Mouse (Mus musculus): ENCODE data around the gene Fam160a1. TPM values are rescaled to one million over a fixed set of nuclear protein-coding genes. Genes with fewer than 3 reads are reported as not detected.

Gene Fam160a1
- polyA plus RNA-seq, 1 experiment from 2014 or later: 0.12 TPM

- Histone ChIP-seq H3K4me2 (ENCODE audit: low read length) (no peak overlapping the region), H3K4me1 (ENCODE audit: control insufficient read depth, insufficient read depth, low read length) (no peaks in the 10 kb centered on the region), H3K9ac (replicated peaks; ENCODE audit: low read length) (no peak overlapping the region), H3K4me3 (replicated peaks; ENCODE audit: low read depth, low read length) (no peak overlapping the region), H3K9me3 (ENCODE audit: control insufficient read depth, low read length) (no peaks in the 10 kb centered on the region), H3K27ac (replicated peaks; ENCODE audit: low read depth, low read length) (peak overlapping the region; percentile 14; the same call in 1 of the 2 replicates), H3K27me3 (ENCODE audit: control insufficient read depth, insufficient read depth, low read length) (no peaks in the 10 kb centered on the region), H3K36me3 (ENCODE audit: control insufficient read depth, insufficient read depth, low read length) (no peaks in the 10 kb centered on the region; the same call in 1 of the 2 replicates)
- DNase-seq (peak; percentile 45), ATAC-seq (ENCODE audit: low FRiP score, low TSS enrichment) (no peak)
- 81% methylated on average over 4 of the region's 4 CpGs for WGBS
Observed at GRCm38 (mm10) chr3:85652727-85653665, 164.1 kb downstream of the Fam160a1 start.

- H3K4me3 ChIP-seq (replicated peaks; ENCODE audit: low read depth, low read length): no peak overlapping the region
- no peak overlapping the region for H3K27ac ChIP-seq (replicated peaks; ENCODE audit: low read depth, low read length)
- H3K27me3 ChIP-seq (ENCODE audit: control insufficient read depth, insufficient read depth, low read length): no peaks in the 10 kb centered on the region
- no peak overlapping the region for H3K4me2 ChIP-seq (ENCODE audit: low read length)
- DNase-seq (no peak), ATAC-seq (ENCODE audit: low FRiP score, low TSS enrichment) (no peak)
- H3K9ac ChIP-seq (replicated peaks; ENCODE audit: low read length): no peak overlapping the region
- no peaks in the 10 kb centered on the region for H3K9me3 ChIP-seq (ENCODE audit: control insufficient read depth, low read length)
- H3K36me3 ChIP-seq (ENCODE audit: control insufficient read depth, insufficient read depth, low read length): no peaks in the 10 kb centered on the region
- WGBS: 91% methylated on average over 4 of the region's 4 CpGs
- H3K4me1 ChIP-seq (ENCODE audit: control insufficient read depth, insufficient read depth, low read length): no peaks in the 10 kb centered on the region
Observed at GRCm38 (mm10) chr3:85649176-85649575, 167.9 kb downstream of the Fam160a1 start.

DNA sequence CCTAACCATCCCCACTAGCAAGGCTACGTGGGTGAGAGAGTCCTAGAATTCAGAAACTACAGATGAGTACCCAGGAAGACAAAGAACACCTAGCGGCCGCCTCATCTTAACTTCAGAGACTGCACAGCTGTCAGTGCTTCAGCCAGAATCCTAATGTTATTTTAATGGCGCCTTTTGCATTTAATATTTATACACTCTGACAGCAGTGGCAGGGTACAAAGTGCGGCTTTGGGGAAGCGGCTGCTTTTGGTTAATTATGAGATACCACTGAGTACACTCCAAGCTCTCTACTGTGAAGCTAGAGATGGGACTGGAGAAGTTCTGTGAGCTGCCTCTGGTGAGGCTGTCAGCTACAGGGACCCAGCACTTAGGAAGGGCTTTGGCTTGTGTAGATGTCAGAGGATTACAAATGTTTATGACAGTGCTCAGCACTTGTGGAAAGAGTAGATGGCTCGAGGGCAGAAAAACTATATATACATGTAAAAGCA, 171.5 kb downstream of the Fam160a1 start:
- H3K27me3 ChIP-seq (ENCODE audit: control insufficient read depth, insufficient read depth, low read length): no peaks in the 10 kb centered on the region
- H3K9me3 ChIP-seq (ENCODE audit: control insufficient read depth, low read length): no peaks in the 10 kb centered on the region
- 72% methylated on average over 7 of the region's 7 CpGs for WGBS
- DNase-seq (peak; percentile 56), ATAC-seq (ENCODE audit: low FRiP score, low TSS enrichment) (no peak; the same call in 1 of the 2 replicates)
- H3K36me3 ChIP-seq (ENCODE audit: control insufficient read depth, insufficient read depth, low read length): no peaks in the 10 kb centered on the region
- H3K9ac ChIP-seq (replicated peaks; ENCODE audit: low read length): no peak overlapping the region
- no peak overlapping the region for H3K4me3 ChIP-seq (replicated peaks; ENCODE audit: low read depth, low read length)
- H3K4me2 ChIP-seq (ENCODE audit: low read length): no peak overlapping the region
- peak overlapping the region; percentile 70 for H3K27ac ChIP-seq (replicated peaks; ENCODE audit: low read depth, low read length)
- H3K4me1 ChIP-seq (ENCODE audit: control insufficient read depth, insufficient read depth, low read length): no peaks in the 10 kb centered on the region

DNA sequence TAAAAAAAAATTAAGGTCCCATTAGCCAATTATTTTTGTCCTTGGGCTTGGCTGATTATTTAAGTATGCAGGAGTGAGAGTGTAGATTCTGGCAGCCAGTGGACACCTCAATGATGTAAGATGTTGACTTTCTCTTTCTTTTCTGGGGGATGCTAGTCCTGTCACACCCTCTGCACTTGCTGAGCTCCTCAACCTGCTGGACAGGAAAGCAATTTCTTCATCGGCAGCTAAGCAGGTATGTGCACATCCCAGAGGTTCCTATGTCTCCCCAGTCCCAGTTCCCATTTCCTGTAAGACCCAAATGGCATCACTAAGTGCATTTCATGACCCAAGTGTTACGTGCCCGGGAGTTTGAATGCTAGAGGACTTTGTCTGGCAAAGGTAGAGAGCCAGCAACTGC, 172.3 kb downstream of the Fam160a1 start:
- no peak overlapping the region for H3K4me2 ChIP-seq (ENCODE audit: low read length)
- ATAC-seq (ENCODE audit: low FRiP score, low TSS enrichment) (no peak), DNase-seq (no peak)
- WGBS: 92% methylated on average over 3 of the region's 3 CpGs
- no peak overlapping the region for H3K4me3 ChIP-seq (replicated peaks; ENCODE audit: low read depth, low read length)
- no peak overlapping the region for H3K9ac ChIP-seq (replicated peaks; ENCODE audit: low read length)
- no peaks in the 10 kb centered on the region for H3K9me3 ChIP-seq (ENCODE audit: control insufficient read depth, low read length)
- H3K36me3 ChIP-seq (ENCODE audit: control insufficient read depth, insufficient read depth, low read length): no peaks in the 10 kb centered on the region
- H3K27me3 ChIP-seq (ENCODE audit: control insufficient read depth, insufficient read depth, low read length): no peaks in the 10 kb centered on the region
- peak overlapping the region; percentile 70 for H3K27ac ChIP-seq (replicated peaks; ENCODE audit: low read depth, low read length)
- no peaks in the 10 kb centered on the region for H3K4me1 ChIP-seq (ENCODE audit: control insufficient read depth, insufficient read depth, low read length)

DNA sequence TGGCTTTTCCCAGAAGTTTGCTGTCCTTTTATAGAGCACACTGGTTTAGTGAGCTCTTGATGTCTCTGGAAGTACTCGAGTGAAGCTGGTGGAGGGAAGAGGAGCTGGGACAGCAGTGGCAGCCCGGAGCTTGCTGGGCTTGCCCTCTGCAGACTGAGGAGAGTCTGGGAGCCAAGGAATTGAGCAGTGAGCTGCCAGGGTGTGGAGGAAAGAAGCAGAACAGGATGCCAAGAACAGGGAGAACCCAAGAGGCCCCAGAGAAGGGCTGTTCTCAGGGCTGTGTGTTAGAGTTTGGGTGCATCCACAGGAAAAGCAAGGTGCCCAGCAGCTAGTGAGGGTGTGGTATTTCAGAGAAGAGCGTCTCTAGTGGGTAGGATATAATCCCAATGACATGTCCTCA, 175.3 kb downstream of the Fam160a1 start:
- DNase-seq (no peak), ATAC-seq (ENCODE audit: low FRiP score, low TSS enrichment) (no peak)
- no peak overlapping the region for H3K9ac ChIP-seq (replicated peaks; ENCODE audit: low read length)
- WGBS: 84% methylated on average over 3 of the region's 3 CpGs
- no peaks in the 10 kb centered on the region for H3K9me3 ChIP-seq (ENCODE audit: control insufficient read depth, low read length)
- no peak overlapping the region for H3K4me3 ChIP-seq (replicated peaks; ENCODE audit: low read depth, low read length)
- H3K36me3 ChIP-seq (ENCODE audit: control insufficient read depth, insufficient read depth, low read length): 0 out of 2 replicates have a peak, but pooled peaks cover 5% of the 10 kb centered on the region
- H3K27ac ChIP-seq (replicated peaks; ENCODE audit: low read depth, low read length): no peak overlapping the region
- no peaks in the 10 kb centered on the region for H3K4me1 ChIP-seq (ENCODE audit: control insufficient read depth, insufficient read depth, low read length)
- no peaks in the 10 kb centered on the region for H3K27me3 ChIP-seq (ENCODE audit: control insufficient read depth, insufficient read depth, low read length)
- H3K4me2 ChIP-seq (ENCODE audit: low read length): no peak overlapping the region

DNA sequence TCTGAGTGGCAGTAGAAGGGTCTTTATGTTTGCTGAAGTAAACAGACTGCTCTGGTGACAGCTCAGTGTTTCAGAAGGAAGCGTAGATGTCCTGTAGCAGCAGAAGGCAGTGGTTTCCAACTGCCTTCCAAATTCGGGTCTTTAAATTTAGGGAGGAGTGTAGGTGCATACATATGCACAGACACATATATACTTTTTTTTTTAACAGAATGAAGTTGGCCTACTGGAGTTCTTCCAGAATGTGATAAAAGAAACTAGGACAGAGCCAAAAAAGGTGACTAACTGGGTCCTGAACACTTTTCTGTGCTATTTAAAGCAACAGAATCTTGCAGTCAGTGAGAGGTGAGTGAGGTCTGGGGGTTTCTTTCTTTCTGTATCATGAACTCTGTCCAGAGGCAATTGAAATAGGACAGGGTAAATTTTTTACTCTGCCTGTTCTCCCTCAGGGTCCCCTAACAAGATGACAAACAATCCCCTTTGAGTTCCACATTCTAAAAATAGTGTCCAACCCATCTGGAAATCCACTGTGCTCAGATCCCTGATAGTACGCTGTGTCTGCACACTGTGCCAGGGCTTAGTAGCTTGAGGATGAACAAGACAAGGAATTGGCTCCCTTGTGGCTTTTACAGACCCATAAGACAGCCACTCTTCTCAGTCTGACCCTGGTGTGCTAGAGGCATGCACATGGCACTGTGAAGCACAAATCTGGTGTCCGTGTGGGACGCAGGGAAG, 180.2 kb downstream of the Fam160a1 start:
- Histone ChIP-seq H3K9me3 (ENCODE audit: control insufficient read depth, low read length) (no peaks in the 10 kb centered on the region), H3K27me3 (ENCODE audit: control insufficient read depth, insufficient read depth, low read length) (no peaks in the 10 kb centered on the region), H3K27ac (replicated peaks; ENCODE audit: low read depth, low read length) (no peak overlapping the region), H3K4me1 (ENCODE audit: control insufficient read depth, insufficient read depth, low read length) (no peaks in the 10 kb centered on the region), H3K4me2 (ENCODE audit: low read length) (no peak overlapping the region), H3K9ac (replicated peaks; ENCODE audit: low read length) (no peak overlapping the region), H3K36me3 (ENCODE audit: control insufficient read depth, insufficient read depth, low read length) (0 out of 2 replicates have a peak, but pooled peaks cover 5% of the 10 kb centered on the region), H3K4me3 (replicated peaks; ENCODE audit: low read depth, low read length) (no peak overlapping the region)
- no peak for ATAC-seq (ENCODE audit: low FRiP score, low TSS enrichment)
- DNase-seq: no peak
- 97% methylated on average over 5 of the region's 5 CpGs for WGBS

- Histone ChIP-seq H3K9me3 (ENCODE audit: control insufficient read depth, low read length) (no peaks in the 10 kb centered on the region), H3K4me3 (replicated peaks; ENCODE audit: low read depth, low read length) (no peak overlapping the region), H3K36me3 (ENCODE audit: control insufficient read depth, insufficient read depth, low read length) (0 out of 2 replicates have a peak, but pooled peaks cover 5% of the 10 kb centered on the region), H3K9ac (replicated peaks; ENCODE audit: low read length) (no peak overlapping the region), H3K4me2 (ENCODE audit: low read length) (no peak overlapping the region), H3K27me3 (ENCODE audit: control insufficient read depth, insufficient read depth, low read length) (no peaks in the 10 kb centered on the region), H3K4me1 (ENCODE audit: control insufficient read depth, insufficient read depth, low read length) (no peaks in the 10 kb centered on the region), H3K27ac (replicated peaks; ENCODE audit: low read depth, low read length) (no peak overlapping the region)
- ATAC-seq (ENCODE audit: low FRiP score, low TSS enrichment): no peak
- no peak for DNase-seq
- 94% methylated on average over 2 of the region's 2 CpGs for WGBS
Observed at GRCm38 (mm10) chr3:85635591-85635990, 181.5 kb downstream of the Fam160a1 start.

DNA sequence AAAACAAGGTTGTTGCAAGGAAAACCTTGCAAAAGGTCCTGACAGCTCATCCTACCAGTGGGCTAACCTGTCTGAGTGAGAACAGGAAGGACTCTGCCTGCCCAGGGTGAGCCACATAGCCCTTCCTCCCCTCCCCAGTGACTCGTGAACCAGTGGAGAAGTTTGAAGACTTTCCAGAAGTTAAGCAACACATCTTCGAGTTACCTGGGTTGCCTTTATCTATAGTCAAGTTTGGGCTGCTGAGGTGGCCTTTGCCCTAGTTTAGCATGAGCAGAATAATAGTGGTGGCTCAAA, 182.0 kb downstream of the Fam160a1 start:
- 84% methylated on average over 2 of the region's 2 CpGs for whole genome bisulfite sequencing
- Histone ChIP-seq H3K4me2 (ENCODE audit: low read length) (no peak overlapping the region), H3K4me1 (ENCODE audit: control insufficient read depth, insufficient read depth, low read length) (no peaks in the 10 kb centered on the region), H3K9ac (replicated peaks; ENCODE audit: low read length) (no peak overlapping the region), H3K4me3 (replicated peaks; ENCODE audit: low read depth, low read length) (no peak overlapping the region), H3K27me3 (ENCODE audit: control insufficient read depth, insufficient read depth, low read length) (no peaks in the 10 kb centered on the region), H3K27ac (replicated peaks; ENCODE audit: low read depth, low read length) (no peak overlapping the region), H3K9me3 (ENCODE audit: control insufficient read depth, low read length) (no peaks in the 10 kb centered on the region), H3K36me3 (ENCODE audit: control insufficient read depth, insufficient read depth, low read length) (0 out of 2 replicates have a peak, but pooled peaks cover 5% of the 10 kb centered on the region)
- ATAC-seq (ENCODE audit: low FRiP score, low TSS enrichment) (no peak), DNase-seq (no peak)

Data from midbrain, embryonic 14.5 days (tissue).